Mouse (Mus musculus): Measurements from ENCODE around the gene 1700109H08Rik.

DNA sequence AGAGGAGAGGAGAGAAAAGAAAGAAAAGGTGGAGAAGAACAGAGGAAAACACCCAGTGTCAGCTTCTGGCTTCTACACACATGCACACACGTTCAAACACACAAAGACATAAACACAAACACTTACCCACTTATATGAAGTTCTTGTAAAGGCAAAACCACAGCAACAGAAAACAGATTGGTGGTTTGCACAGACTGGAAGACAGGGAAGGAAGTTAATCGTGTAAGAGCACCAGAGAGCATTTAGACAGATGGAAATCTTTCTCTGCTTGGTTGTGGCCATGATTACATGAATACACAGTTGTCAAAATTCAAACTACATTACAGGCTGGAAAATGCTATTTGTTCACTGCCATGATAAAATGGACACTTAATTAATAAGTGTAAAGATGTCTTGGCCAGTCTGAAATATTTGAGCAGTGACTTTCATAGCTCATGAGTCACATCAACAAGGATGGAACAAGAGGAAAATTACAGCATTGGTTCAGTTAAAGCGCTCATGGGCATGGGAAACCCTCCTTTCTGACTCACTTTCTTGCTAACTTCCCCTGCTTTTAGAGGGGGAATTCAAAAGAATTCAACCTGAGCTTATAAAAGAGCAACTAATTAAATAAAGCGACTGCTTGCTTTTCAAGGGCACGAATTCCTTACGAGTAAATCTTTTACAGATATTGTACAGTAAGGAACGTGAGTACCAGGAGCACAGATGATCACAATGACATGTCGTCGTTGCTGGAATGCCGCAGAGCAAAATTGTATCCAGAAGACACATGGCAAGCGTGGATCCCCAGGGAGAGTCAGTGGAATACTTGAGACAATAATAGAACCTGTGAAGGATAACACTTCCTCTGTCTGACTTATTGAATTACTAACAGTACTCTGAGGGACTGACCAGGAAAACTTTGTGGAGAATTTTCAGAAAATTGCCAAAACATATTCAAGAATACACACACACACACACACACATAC, 32.6 kb upstream of the 1700109H08Rik start:
- TF ChIP-seq CTCF (IDR thresholded peaks at IDR 0.05; ENCODE audit: low read depth) (no peak), EP300 (IDR thresholded peaks at IDR 0.05; ENCODE audit: low read depth) (no peak)
